In genomic region chr8:96835532-96835931, GRCm38 (mm10) we compare ENCODE assay signal across 18 mouse cellular contexts.
DNase-seq lines count a peak whose midpoint lies in the region; ATAC-seq and TF ChIP-seq lines count a peak whose summit lies in the region.
"Had no signal": no experiment of that assay in that cellular context is flagged by ENCODE, and none has a peak within 500 bp of the region (broad histone marks: within the 10 kb centered on the region; RNA-seq: fewer than 3 reads in every experiment).

No protein-coding gene starts in this region.

- TF ChIP-seq CTCF in forebrain, postnatal 0 days (IDR thresholded peaks at IDR 0.05; ENCODE audit: low read depth): no peak
- no peak for TF ChIP-seq CTCF in brain, embryonic 14.5 days (IDR thresholded peaks at IDR 0.05; ENCODE audit: borderline replicate concordance, extremely low read depth, insufficient read depth, insufficient read length)

- 0 out of 2 replicates have a peak, but pooled peaks have one; percentile 59 for ATAC-seq in forebrain, embryonic 12.5 days (ENCODE audit: low FRiP score)
- no peak for ATAC-seq in forebrain, postnatal 0 days
- ATAC-seq in forebrain, embryonic 14.5 days: no peak; the same call in 1 of the 2 replicates
- ATAC-seq in midbrain, embryonic 12.5 days (ENCODE audit: low FRiP score, low read depth): peak; percentile 84
- ATAC-seq in midbrain, embryonic 13.5 days: no peak
- no peak for ATAC-seq in megakaryocyte-erythroid progenitor cell, adult 5-6 weeks (replicated peaks; ENCODE audit: low FRiP score, low TSS enrichment, poor library complexity, severe bottlenecking)

- H3K9me3 ChIP-seq in forebrain, embryonic 12.5 days: no peaks in the 10 kb centered on the region
- no peaks in the 10 kb centered on the region for H3K9me3 ChIP-seq in forebrain, postnatal 0 days (ENCODE audit: low read length)
- H3K9me3 ChIP-seq in forebrain, embryonic 14.5 days (replicated peaks; ENCODE audit: control insufficient read depth, low read length): no peaks in the 10 kb centered on the region
- no peaks in the 10 kb centered on the region for H3K9me3 ChIP-seq in forebrain, embryonic 10.5 days
- H3K9me3 ChIP-seq in midbrain, embryonic 12.5 days: no peaks in the 10 kb centered on the region
- H3K9me3 ChIP-seq in midbrain, embryonic 13.5 days: no peaks in the 10 kb centered on the region
- H3K9me3 ChIP-seq: embryonic facial prominence, embryonic 10.5 days; embryonic facial prominence, embryonic 12.5 days had no signal

- no peak overlapping the region for H3K4me3 ChIP-seq in forebrain, embryonic 12.5 days (replicated peaks)
- H3K4me3 ChIP-seq in forebrain, postnatal 0 days (ENCODE audit: low read depth, low read length): no peak overlapping the region
- no peak overlapping the region for H3K4me3 ChIP-seq in forebrain, embryonic 14.5 days (ENCODE audit: low read depth, low read length)
- no peak overlapping the region for H3K4me3 ChIP-seq in forebrain, embryonic 10.5 days
- no peak overlapping the region for H3K4me3 ChIP-seq in midbrain, embryonic 12.5 days
- no peak overlapping the region for H3K4me3 ChIP-seq in midbrain, embryonic 13.5 days (replicated peaks)
- H3K4me3 ChIP-seq: embryonic facial prominence, embryonic 10.5 days; embryonic facial prominence, embryonic 12.5 days had no signal

- no peak overlapping the region for H3K27ac ChIP-seq in forebrain, embryonic 12.5 days
- no peak overlapping the region for H3K27ac ChIP-seq in forebrain, postnatal 0 days (ENCODE audit: low read depth, low read length)
- H3K27ac ChIP-seq in forebrain, embryonic 14.5 days (ENCODE audit: low read depth, low read length): no peak overlapping the region
- H3K27ac ChIP-seq in forebrain, embryonic 10.5 days: no peak overlapping the region
- H3K27ac ChIP-seq in midbrain, embryonic 12.5 days (replicated peaks): no peak overlapping the region
- H3K27ac ChIP-seq in midbrain, embryonic 13.5 days: no peak overlapping the region
- H3K27ac ChIP-seq: embryonic facial prominence, embryonic 10.5 days; embryonic facial prominence, embryonic 12.5 days had no signal

- no peaks in the 10 kb centered on the region for H3K27me3 ChIP-seq in forebrain, embryonic 12.5 days
- H3K27me3 ChIP-seq in forebrain, postnatal 0 days (ENCODE audit: insufficient read depth, low read length): no peaks in the 10 kb centered on the region
- no peaks in the 10 kb centered on the region for H3K27me3 ChIP-seq in forebrain, embryonic 14.5 days (replicated peaks; ENCODE audit: control insufficient read depth, insufficient read depth, low read length)
- no peaks in the 10 kb centered on the region for H3K27me3 ChIP-seq in forebrain, embryonic 10.5 days (ENCODE audit: poor library complexity, severe bottlenecking)
- 0 out of 2 replicates have a peak, but pooled peaks cover 4% of the 10 kb centered on the region for H3K27me3 ChIP-seq in midbrain, embryonic 12.5 days
- H3K27me3 ChIP-seq in midbrain, embryonic 13.5 days: no peaks in the 10 kb centered on the region
- H3K27me3 ChIP-seq: embryonic facial prominence, embryonic 12.5 days had no signal

- no peak overlapping the region for H3K4me2 ChIP-seq in forebrain, embryonic 12.5 days
- no peak overlapping the region for H3K4me2 ChIP-seq in forebrain, postnatal 0 days (ENCODE audit: low read depth)
- no peak overlapping the region for H3K4me2 ChIP-seq in forebrain, embryonic 14.5 days (ENCODE audit: low read length)
- no peak overlapping the region for H3K4me2 ChIP-seq in midbrain, embryonic 12.5 days (replicated peaks)
- no peak overlapping the region for H3K4me2 ChIP-seq in midbrain, embryonic 13.5 days (replicated peaks)
- H3K4me2 ChIP-seq: embryonic facial prominence, embryonic 12.5 days had no signal

- DNase-seq in forebrain, postnatal 0 days: no peak
- peak; percentile 51 for DNase-seq in forebrain, embryonic 14.5 days (ENCODE audit: low spot score)
- no peak for DNase-seq in forebrain, embryonic 10.5 days (ENCODE audit: extremely low spot score, low spot score)
- peak; percentile 73 for DNase-seq in brain, embryonic 14.5 days (ENCODE audit: low read depth)
- DNase-seq: adrenal gland, adult 2 months; adrenal gland, postnatal 10 days; adrenal gland, postnatal 25 days; cerebellum, adult 11-12 months; cerebellum, adult 2 months; cerebellum, adult 9-10 months; cerebellum, postnatal 10 days; cerebellum, postnatal 25 days had no signal

- no peak overlapping the region for H3K9ac ChIP-seq in forebrain, embryonic 12.5 days
- H3K9ac ChIP-seq in forebrain, postnatal 0 days: no peak overlapping the region
- no peak overlapping the region for H3K9ac ChIP-seq in forebrain, embryonic 14.5 days (ENCODE audit: low read length)
- H3K9ac ChIP-seq in midbrain, embryonic 12.5 days (replicated peaks): no peak overlapping the region
- H3K9ac ChIP-seq in midbrain, embryonic 13.5 days (replicated peaks): no peak overlapping the region
- H3K9ac ChIP-seq: embryonic facial prominence, embryonic 12.5 days had no signal

- peaks cover 2% of the 10 kb centered on the region; the same call in 1 of the 2 replicates for H3K4me1 ChIP-seq in forebrain, embryonic 12.5 days
- H3K4me1 ChIP-seq in forebrain, postnatal 0 days (ENCODE audit: insufficient read depth): no peaks in the 10 kb centered on the region
- no peaks in the 10 kb centered on the region for H3K4me1 ChIP-seq in forebrain, embryonic 14.5 days (ENCODE audit: control insufficient read depth, insufficient read depth, low read length)
- H3K4me1 ChIP-seq in forebrain, embryonic 10.5 days: peaks cover 15% of the 10 kb centered on the region
- H3K4me1 ChIP-seq in midbrain, embryonic 12.5 days: no peaks in the 10 kb centered on the region
- H3K4me1 ChIP-seq in midbrain, embryonic 13.5 days (replicated peaks): 0 out of 2 replicates have a peak, but pooled peaks cover 5% of the 10 kb centered on the region
- H3K4me1 ChIP-seq: embryonic facial prominence, embryonic 10.5 days; embryonic facial prominence, embryonic 12.5 days had no signal

- TF ChIP-seq POLR2A in brain, embryonic 14.5 days (IDR thresholded peaks at IDR 0.05; ENCODE audit: borderline replicate concordance, extremely low read depth, insufficient read depth, insufficient read length, poor library complexity, severe bottlenecking): no peak

- WGBS in forebrain, embryonic 12.5 days: 13% methylated on average over 3 of the region's 3 CpGs
- WGBS in forebrain, postnatal 0 days: 14% methylated on average over 3 of the region's 3 CpGs
- WGBS in forebrain, embryonic 14.5 days: 8% methylated on average over 3 of the region's 3 CpGs
- WGBS in forebrain, embryonic 10.5 days: 30% methylated on average over 3 of the region's 3 CpGs
- 13% methylated on average over 3 of the region's 3 CpGs for WGBS in midbrain, embryonic 12.5 days
- WGBS in midbrain, embryonic 13.5 days: 14% methylated on average over 3 of the region's 3 CpGs

- H3K36me3 ChIP-seq in forebrain, embryonic 12.5 days (replicated peaks): no peaks in the 10 kb centered on the region
- H3K36me3 ChIP-seq in forebrain, postnatal 0 days (ENCODE audit: insufficient read depth): no peaks in the 10 kb centered on the region
- no peaks in the 10 kb centered on the region for H3K36me3 ChIP-seq in forebrain, embryonic 14.5 days (ENCODE audit: control insufficient read depth, insufficient read depth, low read length)
- H3K36me3 ChIP-seq in forebrain, embryonic 10.5 days (replicated peaks): no peaks in the 10 kb centered on the region
- H3K36me3 ChIP-seq in midbrain, embryonic 12.5 days: no peaks in the 10 kb centered on the region
- no peaks in the 10 kb centered on the region for H3K36me3 ChIP-seq in midbrain, embryonic 13.5 days
- H3K36me3 ChIP-seq: embryonic facial prominence, embryonic 10.5 days; embryonic facial prominence, embryonic 12.5 days had no signal

Comparison
In these comparisons a context has a peak if more than half of its experiments do, and no peak if none do; other contexts are left out.
1. ATAC-seq: peak in forebrain, embryonic 12.5 days (single experiment) and midbrain, embryonic 12.5 days (single experiment); none in forebrain, postnatal 0 days (single experiment), forebrain, embryonic 14.5 days (single experiment), midbrain, embryonic 13.5 days (single experiment) and megakaryocyte-erythroid progenitor cell, adult 5-6 weeks (single experiment).
2. DNase-seq: peak in forebrain, embryonic 14.5 days (single experiment) and brain, embryonic 14.5 days (single experiment); none in forebrain, postnatal 0 days (single experiment) and forebrain, embryonic 10.5 days (single experiment).